Mouse (Mus musculus) bone marrow macrophage, adult 2 months (primary cell): ENCODE measurements around the gene Ppp1r1c. TPM values are rescaled to one million over a fixed set of nuclear protein-coding genes. Genes with fewer than 3 reads are reported as not detected.

ENCODE experiments used
- H3K27ac ChIP-seq: 2 replicates; pipeline ENCODE4 v1.5.1; 2012; ENCODE audit warnings: low read depth, low read length; ENCODE audit not compliant: insufficient read depth
- H3K4me1 ChIP-seq: 2 replicates; pipeline ENCODE4 v1.6.1; 2012; ENCODE audit warnings: low read length; ENCODE audit not compliant: control insufficient read depth, insufficient read depth
- H3K4me3 ChIP-seq: 2 replicates; pipeline ENCODE4 v1.5.1; 2012; ENCODE audit warnings: mild to moderate bottlenecking, low read length, moderate library complexity; ENCODE audit not compliant: insufficient read depth
- CTCF ChIP-seq: IDR thresholded peaks from 2 replicates; pipeline ENCODE4 v1.5.1; 2012; ENCODE audit warnings: low read depth, mild to moderate bottlenecking, low read length, moderate library complexity
- POLR2A ChIP-seq: IDR thresholded peaks from 2 replicates; pipeline ENCODE4 v1.6.1; 2012; ENCODE audit warnings: mild to moderate bottlenecking, low read depth, low read length, borderline replicate concordance
- polyA plus RNA-seq: library from polyadenylated mRNA; stranded (reverse); fragments of >200 nt; gene quantifications from 2 replicates; pipeline ENCODE4 v1.2.4, GENCODE M21; 2012; ENCODE audit not compliant: missing spikeins, insufficient read depth, insufficient read length

The Ppp1r1c gene
- polyA plus RNA-seq = not detected in 2 replicates

GRCm38 (mm10) chr2:79707575-79707974 lies at the start of gene Ppp1r1c:
Gene Ppp1r1c (plus strand): TSS chr2:79707780.
- H3K4me1 ChIP-seq = peaks cover 13% of the 10 kb centered on the region
- no peak within 1 kb of the TSS for H3K27ac ChIP-seq
- no peak within 1 kb of the TSS for H3K4me3 ChIP-seq
- TF ChIP-seq POLR2A (no peak), CTCF (no peak)

- no peak overlapping the region for H3K27ac ChIP-seq
- no peak for TF ChIP-seq POLR2A
- TF ChIP-seq CTCF = no peak
- H3K4me1 ChIP-seq = 0 out of 2 replicates have a peak, but pooled peaks cover 2% of the 10 kb centered on the region
- H3K4me3 ChIP-seq = no peak overlapping the region
Observed at GRCm38 (mm10) chr2:79660417-79661185, 47.0 kb upstream of the Ppp1r1c start.

GRCm38 (mm10) chr2:79661486-79662104 lies 46.0 kb upstream of the Ppp1r1c start:
- Histone ChIP-seq H3K4me1 (no peaks in the 10 kb centered on the region), H3K4me3 (no peak overlapping the region), H3K27ac (no peak overlapping the region)
- TF ChIP-seq CTCF (no peak), POLR2A (no peak)

- Histone ChIP-seq H3K4me1 (no peaks in the 10 kb centered on the region), H3K4me3 (no peak overlapping the region), H3K27ac (no peak overlapping the region)
- no peak for TF ChIP-seq POLR2A
- no peak for TF ChIP-seq CTCF
Observed at GRCm38 (mm10) chr2:79664532-79665286, 42.9 kb upstream of the Ppp1r1c start.

GRCm38 (mm10) chr2:79665492-79665891 lies 42.1 kb upstream of the Ppp1r1c start:
- TF ChIP-seq CTCF = no peak
- TF ChIP-seq POLR2A = no peak
- no peak overlapping the region for H3K27ac ChIP-seq
- no peak overlapping the region for H3K4me3 ChIP-seq
- H3K4me1 ChIP-seq = no peaks in the 10 kb centered on the region

GRCm38 (mm10) chr2:79675266-79675665 lies 32.3 kb upstream of the Ppp1r1c start:
- Histone ChIP-seq H3K4me1 (peaks cover 6% of the 10 kb centered on the region), H3K27ac (no peak overlapping the region), H3K4me3 (no peak overlapping the region)
- TF ChIP-seq POLR2A (no peak), CTCF (no peak)

GRCm38 (mm10) chr2:79677663-79678257 lies 29.8 kb upstream of the Ppp1r1c start:
- peaks cover 6% of the 10 kb centered on the region for H3K4me1 ChIP-seq
- no peak overlapping the region for H3K27ac ChIP-seq
- H3K4me3 ChIP-seq = no peak overlapping the region
- TF ChIP-seq CTCF (no peak), POLR2A (no peak)

- TF ChIP-seq CTCF = no peak
- TF ChIP-seq POLR2A = no peak
- no peak overlapping the region for H3K4me3 ChIP-seq
- no peak overlapping the region for H3K27ac ChIP-seq
- peaks cover 11% of the 10 kb centered on the region for H3K4me1 ChIP-seq
Observed at GRCm38 (mm10) chr2:79681672-79682071, 25.9 kb upstream of the Ppp1r1c start.

- Histone ChIP-seq H3K4me3 (no peak overlapping the region), H3K27ac (no peak overlapping the region)
- TF ChIP-seq CTCF (no peak), POLR2A (no peak)
Observed at GRCm38 (mm10) chr2:79683258-79683657, 24.3 kb upstream of the Ppp1r1c start.

GRCm38 (mm10) chr2:79690838-79691237 lies 16.7 kb upstream of the Ppp1r1c start:
- TF ChIP-seq CTCF (no peak), POLR2A (no peak)
- no peak overlapping the region for H3K27ac ChIP-seq
- H3K4me1 ChIP-seq = peaks cover 5% of the 10 kb centered on the region
- no peak overlapping the region for H3K4me3 ChIP-seq

More at GRCm38 (mm10) chr2:79683258-79683657, 24.3 kb upstream of the Ppp1r1c start:
- peaks cover 4% of the 10 kb centered on the region for H3K4me1 ChIP-seq
